Mouse (Mus musculus): ENCODE measurements around the gene Car1. TPM values are rescaled to one million over a fixed set of nuclear protein-coding genes. Genes with fewer than 3 reads are reported as not detected.
"Not testable (repeated sequence)": the region's sequence is repeated elsewhere in the genome, so short reads cannot be mapped to it uniquely, and the experiment has no call there.

Car1 gene
- polyA plus RNA-seq, 2 experiments = 0.23 to 0.70 TPM

DNA sequence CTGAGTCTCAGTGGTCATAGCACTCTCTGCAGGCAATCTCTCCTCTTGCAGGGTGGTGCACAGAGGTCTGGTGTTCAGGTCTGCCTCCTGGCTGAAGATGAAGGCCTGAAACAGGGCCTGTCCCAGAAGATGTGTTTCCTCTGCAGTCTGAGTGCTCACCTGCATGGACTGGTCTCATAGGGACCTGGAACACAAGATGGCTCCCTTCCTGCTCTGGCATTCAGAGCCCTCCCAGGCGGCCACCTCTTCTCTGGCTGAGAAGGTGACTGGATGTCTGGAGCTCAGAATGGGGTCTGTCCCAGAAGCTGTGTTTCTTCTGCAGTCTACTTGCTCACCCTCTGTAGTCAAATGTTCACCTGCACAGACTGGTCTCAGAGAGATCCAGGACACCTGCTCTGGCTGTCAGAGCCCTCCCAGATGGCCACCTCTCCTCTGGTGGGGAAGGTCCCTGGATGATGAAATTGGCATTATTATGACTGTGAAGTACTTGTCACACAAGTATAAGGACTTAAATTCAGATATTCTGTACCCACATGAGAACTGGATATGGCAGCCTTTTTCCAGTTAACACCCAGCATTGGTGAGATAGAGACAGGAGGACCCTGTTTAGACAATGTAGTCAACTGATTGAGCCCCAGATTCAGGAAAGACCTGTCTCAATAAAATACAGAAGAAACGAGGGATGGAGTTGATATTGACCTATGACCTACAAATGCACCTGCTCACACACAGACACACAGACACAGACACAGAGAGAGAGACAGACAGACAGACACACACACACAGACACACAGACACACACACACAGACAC, 43.2 kb downstream of the Car1 start:
- no peak for TF ChIP-seq POLR2A (IDR thresholded peaks at IDR 0.05; ENCODE audit: borderline replicate concordance, extremely low read depth, insufficient read depth, insufficient read length)
- DNase-seq (ENCODE audit: low spot score) (no peak), ATAC-seq (ENCODE audit: low FRiP score, low read depth) (no peak)
- H3K9me3 ChIP-seq (ENCODE audit: control insufficient read depth, low read length) = no peaks in the 10 kb centered on the region
- no peak overlapping the region for H3K27ac ChIP-seq (replicated peaks; ENCODE audit: low read depth, low read length)
- 63% methylated on average over 2 of the region's 2 CpGs for WGBS
- H3K36me3 ChIP-seq (ENCODE audit: control insufficient read depth, insufficient read depth, low read length) = no peaks in the 10 kb centered on the region
- no peak overlapping the region for H3K4me2 ChIP-seq (replicated peaks; ENCODE audit: low read depth, low read length, severe bottlenecking)
- H3K27me3 ChIP-seq (ENCODE audit: control insufficient read depth, insufficient read depth, low read length) = no peaks in the 10 kb centered on the region
- no peak overlapping the region for H3K4me3 ChIP-seq (replicated peaks; ENCODE audit: low read length)
- no peaks in the 10 kb centered on the region for H3K4me1 ChIP-seq (ENCODE audit: control insufficient read depth, insufficient read depth, low read length)
- H3K9ac ChIP-seq (ENCODE audit: low read depth, low read length, severe bottlenecking) = no peak overlapping the region

- no peak overlapping the region for H3K27ac ChIP-seq (replicated peaks; ENCODE audit: low read depth, low read length)
- H3K36me3 ChIP-seq (ENCODE audit: control insufficient read depth, insufficient read depth, low read length) = no peaks in the 10 kb centered on the region
- no peak for TF ChIP-seq POLR2A (IDR thresholded peaks at IDR 0.05; ENCODE audit: borderline replicate concordance, extremely low read depth, insufficient read depth, insufficient read length)
- DNase-seq (ENCODE audit: low spot score) (no peak), ATAC-seq (ENCODE audit: low FRiP score, low read depth) (no peak)
- no peak overlapping the region for H3K4me3 ChIP-seq (replicated peaks; ENCODE audit: low read length)
- H3K27me3 ChIP-seq (ENCODE audit: control insufficient read depth, insufficient read depth, low read length) = no peaks in the 10 kb centered on the region
- WGBS = 84% methylated on average over 1 of the region's 1 CpGs
- H3K9me3 ChIP-seq (ENCODE audit: control insufficient read depth, low read length) = no peaks in the 10 kb centered on the region
- H3K4me1 ChIP-seq (ENCODE audit: control insufficient read depth, insufficient read depth, low read length) = no peaks in the 10 kb centered on the region
- no peak overlapping the region for H3K9ac ChIP-seq (ENCODE audit: low read depth, low read length, severe bottlenecking)
- no peak overlapping the region for H3K4me2 ChIP-seq (replicated peaks; ENCODE audit: low read depth, low read length, severe bottlenecking)
Measured at GRCm38 (mm10) chr3:14755716-14756115, 52.5 kb downstream of the Car1 start.

- Histone ChIP-seq H3K4me2 (replicated peaks; ENCODE audit: low read depth, low read length, severe bottlenecking) (no peak overlapping the region), H3K9ac (ENCODE audit: low read depth, low read length, severe bottlenecking) (no peak overlapping the region), H3K27me3 (ENCODE audit: control insufficient read depth, insufficient read depth, low read length) (no peaks in the 10 kb centered on the region), H3K4me3 (replicated peaks; ENCODE audit: low read length) (no peak overlapping the region), H3K27ac (replicated peaks; ENCODE audit: low read depth, low read length) (no peak overlapping the region), H3K4me1 (ENCODE audit: control insufficient read depth, insufficient read depth, low read length) (no peaks in the 10 kb centered on the region), H3K9me3 (ENCODE audit: control insufficient read depth, low read length) (no peaks in the 10 kb centered on the region), H3K36me3 (ENCODE audit: control insufficient read depth, insufficient read depth, low read length) (no peaks in the 10 kb centered on the region)
- no peak for TF ChIP-seq POLR2A (IDR thresholded peaks at IDR 0.05; ENCODE audit: borderline replicate concordance, extremely low read depth, insufficient read depth, insufficient read length)
- 83% methylated on average over 3 of the region's 3 CpGs for WGBS
- no peak for ATAC-seq (ENCODE audit: low FRiP score, low read depth)
- DNase-seq (ENCODE audit: low spot score) = no peak
Measured at GRCm38 (mm10) chr3:14746041-14746440, 62.1 kb downstream of the Car1 start.

GRCm38 (mm10) chr3:14738261-14738660, 69.9 kb downstream of the Car1 start:
- no peaks in the 10 kb centered on the region for H3K36me3 ChIP-seq (ENCODE audit: control insufficient read depth, insufficient read depth, low read length)
- H3K27ac ChIP-seq (replicated peaks; ENCODE audit: low read depth, low read length) = no peak overlapping the region
- no peaks in the 10 kb centered on the region for H3K9me3 ChIP-seq (ENCODE audit: control insufficient read depth, low read length)
- no peak overlapping the region for H3K4me3 ChIP-seq (replicated peaks; ENCODE audit: low read length)
- H3K9ac ChIP-seq (ENCODE audit: low read depth, low read length, severe bottlenecking) = no peak overlapping the region
- TF ChIP-seq POLR2A (IDR thresholded peaks at IDR 0.05; ENCODE audit: borderline replicate concordance, extremely low read depth, insufficient read depth, insufficient read length) = no peak
- H3K4me1 ChIP-seq (ENCODE audit: control insufficient read depth, insufficient read depth, low read length) = no peaks in the 10 kb centered on the region
- DNase-seq (ENCODE audit: low spot score) (no peak), ATAC-seq (ENCODE audit: low FRiP score, low read depth) (no peak)
- WGBS = 75% methylated on average over 2 of the region's 2 CpGs
- H3K27me3 ChIP-seq (ENCODE audit: control insufficient read depth, insufficient read depth, low read length) = no peaks in the 10 kb centered on the region
- H3K4me2 ChIP-seq (replicated peaks; ENCODE audit: low read depth, low read length, severe bottlenecking) = no peak overlapping the region

DNA sequence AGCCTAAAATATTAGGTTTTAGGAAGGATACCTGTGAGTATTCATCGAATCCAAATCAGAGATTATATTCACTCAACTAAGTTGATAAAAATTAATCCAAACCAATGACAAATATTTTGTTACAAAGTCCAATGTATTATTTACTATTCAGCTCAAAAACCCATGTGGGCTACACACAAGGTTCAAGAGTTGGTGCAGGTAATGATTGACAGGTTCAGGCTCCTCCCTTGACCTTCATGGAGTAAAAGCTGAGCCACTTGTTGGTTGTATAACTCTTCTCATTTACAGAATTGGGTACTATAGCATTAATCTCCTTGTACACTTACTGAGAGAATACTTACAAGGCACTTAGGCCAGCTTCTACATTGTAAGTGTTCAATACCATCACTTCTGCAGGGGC, 80.7 kb downstream of the Car1 start:
- not testable (repeated sequence) for H3K9me3 ChIP-seq (ENCODE audit: control insufficient read depth, low read length); ATAC-seq (ENCODE audit: low FRiP score, low read depth); H3K4me3 ChIP-seq (replicated peaks; ENCODE audit: low read length); DNase-seq (ENCODE audit: low spot score); H3K9ac ChIP-seq (ENCODE audit: low read depth, low read length, severe bottlenecking); H3K27ac ChIP-seq (replicated peaks; ENCODE audit: low read depth, low read length); H3K36me3 ChIP-seq (ENCODE audit: control insufficient read depth, insufficient read depth, low read length); H3K4me2 ChIP-seq (replicated peaks; ENCODE audit: low read depth, low read length, severe bottlenecking); H3K4me1 ChIP-seq (ENCODE audit: control insufficient read depth, insufficient read depth, low read length); H3K27me3 ChIP-seq (ENCODE audit: control insufficient read depth, insufficient read depth, low read length)
- WGBS = 89% methylated on average over 1 of the region's 1 CpGs

DNA sequence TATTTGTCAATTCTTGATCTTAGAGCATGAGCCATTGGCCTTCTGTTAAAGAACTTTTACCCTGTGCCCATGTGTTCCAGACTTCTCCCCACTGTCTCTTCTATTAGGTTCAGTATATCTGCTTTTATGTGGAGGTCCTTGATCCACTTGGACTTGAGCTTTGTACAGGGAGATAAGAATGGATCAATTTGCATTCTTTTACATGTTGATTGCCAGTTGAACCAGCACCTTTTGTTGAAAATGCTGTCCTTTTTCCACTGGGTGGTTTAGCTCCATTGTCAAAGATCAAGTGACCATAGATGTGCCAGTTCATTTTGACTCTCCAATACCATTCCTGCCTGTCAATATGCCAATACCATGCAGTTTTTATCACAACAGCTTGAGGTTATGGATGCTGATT, 82.7 kb downstream of the Car1 start:
- not testable (repeated sequence) for H3K4me3 ChIP-seq (replicated peaks; ENCODE audit: low read length)

More for the DNA sequence above, 82.7 kb downstream of the Car1 start:
- not testable (repeated sequence) for H3K27me3 ChIP-seq (ENCODE audit: control insufficient read depth, insufficient read depth, low read length); DNase-seq (ENCODE audit: low spot score); H3K9ac ChIP-seq (ENCODE audit: low read depth, low read length, severe bottlenecking); H3K9me3 ChIP-seq (ENCODE audit: control insufficient read depth, low read length); H3K36me3 ChIP-seq (ENCODE audit: control insufficient read depth, insufficient read depth, low read length); ATAC-seq (ENCODE audit: low FRiP score, low read depth); H3K4me1 ChIP-seq (ENCODE audit: control insufficient read depth, insufficient read depth, low read length); H3K27ac ChIP-seq (replicated peaks; ENCODE audit: low read depth, low read length); H3K4me2 ChIP-seq (replicated peaks; ENCODE audit: low read depth, low read length, severe bottlenecking)

Other genes starting within 250 kb of the Car1 start
- 91.0 and 179 TPM in 2 replicates for gene 1810022K09Rik, start 197.1 kb downstream of the Car1 start, polyA plus RNA-seq (2012; rRNA removed)
- gene 1810022K09Rik, start 197.1 kb downstream of the Car1 start, polyA plus RNA-seq (2014; fragmentation: Nextera tagmentation; extraction: Ambion mirVana) = 395 and 435 TPM in 2 replicates
- 3.6 and 3.7 TPM in 2 replicates for gene Car13, start 166.6 kb downstream of the Car1 start, polyA plus RNA-seq (2012; rRNA removed)
- gene Car13, start 166.6 kb downstream of the Car1 start, polyA plus RNA-seq (2014; fragmentation: Nextera tagmentation; extraction: Ambion mirVana) = 2.8 and 3.8 TPM in 2 replicates
- gene Car3, start 55.1 kb upstream of the Car1 start, polyA plus RNA-seq (2012; rRNA removed) = 11.3 and 13.3 TPM in 2 replicates
- gene Car3, start 55.1 kb upstream of the Car1 start, polyA plus RNA-seq (2014; fragmentation: Nextera tagmentation; extraction: Ambion mirVana) = 24.9 and 35.0 TPM in 2 replicates
- gene Car2, start 77.9 kb upstream of the Car1 start, polyA plus RNA-seq (2012; rRNA removed) = 12.8 and 13.9 TPM in 2 replicates
- 16.0 and 20.6 TPM in 2 replicates for gene Car2, start 77.9 kb upstream of the Car1 start, polyA plus RNA-seq (2014; fragmentation: Nextera tagmentation; extraction: Ambion mirVana)